In genomic region chr4:58670107-58670905, GRCm38 (mm10) we compare ENCODE assay signal across 8 mouse cellular contexts.
DNase-seq lines count a peak whose midpoint lies in the region; ATAC-seq lines count a peak whose summit lies in the region.

No protein-coding gene starts in this region.

- no peaks in the 10 kb centered on the region for H3K27me3 ChIP-seq in intestine, embryonic 16.5 days (replicated peaks; ENCODE audit: control insufficient read depth, insufficient read depth, low read length)
- no peaks in the 10 kb centered on the region for H3K27me3 ChIP-seq in midbrain, embryonic 13.5 days

- H3K36me3 ChIP-seq in intestine, embryonic 16.5 days (ENCODE audit: control insufficient read depth, insufficient read depth, low read length) = no peaks in the 10 kb centered on the region
- H3K36me3 ChIP-seq in midbrain, embryonic 13.5 days = no peaks in the 10 kb centered on the region

- H3K4me3 ChIP-seq in intestine, embryonic 16.5 days (ENCODE audit: low read length) = no peak overlapping the region
- H3K4me3 ChIP-seq in midbrain, embryonic 13.5 days (replicated peaks) = no peak overlapping the region

- peak overlapping the region; percentile 56 for H3K27ac ChIP-seq in intestine, embryonic 16.5 days (ENCODE audit: low read length)
- no peak overlapping the region for H3K27ac ChIP-seq in midbrain, embryonic 13.5 days

- peaks cover 11% of the 10 kb centered on the region for H3K4me1 ChIP-seq in intestine, embryonic 16.5 days (ENCODE audit: control insufficient read depth, insufficient read depth, low read length)
- peaks cover 18% of the 10 kb centered on the region for H3K4me1 ChIP-seq in midbrain, embryonic 13.5 days (replicated peaks)

- H3K9ac ChIP-seq in intestine, embryonic 16.5 days (ENCODE audit: low read depth, low read length) = no peak overlapping the region
- no peak overlapping the region for H3K9ac ChIP-seq in midbrain, embryonic 13.5 days (replicated peaks)

- no peak for ATAC-seq in intestine, embryonic 16.5 days
- peak; percentile 81 for ATAC-seq in midbrain, embryonic 13.5 days

- no peak overlapping the region for H3K4me2 ChIP-seq in intestine, embryonic 16.5 days (ENCODE audit: low read depth, low read length)
- peak overlapping the region; percentile 38 for H3K4me2 ChIP-seq in midbrain, embryonic 13.5 days (replicated peaks)

- H3K9me3 ChIP-seq in intestine, embryonic 16.5 days (ENCODE audit: control insufficient read depth, low read length) = no peaks in the 10 kb centered on the region
- H3K9me3 ChIP-seq in midbrain, embryonic 13.5 days = no peaks in the 10 kb centered on the region

- 36% methylated on average over 15 of the region's 15 CpGs for WGBS in intestine, embryonic 16.5 days
- 34% methylated on average over 15 of the region's 15 CpGs for WGBS in midbrain, embryonic 13.5 days

- peak; percentile 88 for DNase-seq in heart, adult 11 months
- no peak for DNase-seq in heart, adult 8-10 months (ENCODE audit: low spot score)
- peak; percentile 72 for DNase-seq in embryo, embryonic 9.5 days (ENCODE audit: extremely low spot score)
- no peak for DNase-seq in urinary bladder, adult 2 months (ENCODE audit: low spot score)
- no peak for DNase-seq in spleen, postnatal 36 days (ENCODE audit: low spot score in 2 of 2)
- DNase-seq in left cerebral cortex, adult 8-10 months (ENCODE audit: low spot score in 2 of 2) = no peak

Comparison
In these comparisons a context has a peak if more than half of its experiments do, and no peak if none do; other contexts are left out.
1. DNase-seq: peak in heart, adult 11 months (single experiment) and embryo, embryonic 9.5 days (single experiment); none in heart, adult 8-10 months (single experiment), urinary bladder, adult 2 months (single experiment), spleen, postnatal 36 days (0 of 2) and left cerebral cortex, adult 8-10 months (0 of 2).